Mouse (Mus musculus): Measurements from ENCODE around the gene Zfp652.

The Zfp652 gene

GRCm38 (mm10) chr11:95810828-95811227 lies 98.4 kb downstream of the Zfp652 start:
- DNase-seq = no peak

GRCm38 (mm10) chr11:95811741-95812140 lies 99.3 kb downstream of the Zfp652 start:
- DNase-seq = no peak

GRCm38 (mm10) chr11:95812224-95812623 lies 99.8 kb downstream of the Zfp652 start:
- no peak for DNase-seq

- no peak for DNase-seq
These were observed 101.6 kb downstream of the Zfp652 start for GRCm38 (mm10) chr11:95814101-95814500.

- no peak for DNase-seq
These were observed 102.4 kb downstream of the Zfp652 start for GRCm38 (mm10) chr11:95814857-95815256.

- DNase-seq = no peak
These were observed 102.9 kb downstream of the Zfp652 start for GRCm38 (mm10) chr11:95815412-95815811.

- DNase-seq = peak; percentile 45
These were observed 106.7 kb downstream of the Zfp652 start for GRCm38 (mm10) chr11:95819138-95819537.

- no peak for DNase-seq
These were observed 109.0 kb downstream of the Zfp652 start for GRCm38 (mm10) chr11:95821511-95821910.

- no peak for DNase-seq
These were observed 110.0 kb downstream of the Zfp652 start for GRCm38 (mm10) chr11:95822437-95822836.

- peak; percentile 96 for DNase-seq
These were observed 111.8 kb downstream of the Zfp652 start, which contains the start of gene Phospho1 for GRCm38 (mm10) chr11:95824071-95824876. Gene Phospho1 (plus strand): TSS chr11:95824499.

- peak; percentile 67 for DNase-seq
These were observed 112.4 kb downstream of the Zfp652 start for GRCm38 (mm10) chr11:95824877-95825243.

GRCm38 (mm10) chr11:95825625-95826024 lies 113.2 kb downstream of the Zfp652 start:
- DNase-seq = no peak

- no peak for DNase-seq
These were observed 114.1 kb downstream of the Zfp652 start for GRCm38 (mm10) chr11:95826317-95827167.

GRCm38 (mm10) chr11:95827168-95827447 lies 114.6 kb downstream of the Zfp652 start:
- peak; percentile 10 for DNase-seq

GRCm38 (mm10) chr11:95827464-95828085 lies 115.1 kb downstream of the Zfp652 start:
- DNase-seq = peak; percentile 84

GRCm38 (mm10) chr11:95828181-95828964 lies 115.9 kb downstream of the Zfp652 start:
- peak; percentile 1 for DNase-seq

- peak; percentile 3 for DNase-seq
These were observed 117.1 kb downstream of the Zfp652 start for GRCm38 (mm10) chr11:95829526-95830050.

- peak; percentile 28 for DNase-seq
These were observed 118.2 kb downstream of the Zfp652 start for GRCm38 (mm10) chr11:95830411-95831275.

GRCm38 (mm10) chr11:95831276-95831619 lies 118.8 kb downstream of the Zfp652 start:
- no peak for DNase-seq

- DNase-seq = no peak
These were observed 119.2 kb downstream of the Zfp652 start for GRCm38 (mm10) chr11:95831641-95832040.

Measured in kidney, postnatal 14 days (tissue).